Mouse (Mus musculus): ENCODE measurements around the gene Prg4. TPM values are rescaled to one million over a fixed set of nuclear protein-coding genes. Genes with fewer than 3 reads are reported as not detected.

Gene Prg4
- 0.17 and 0.52 TPM in 2 replicates for polyA plus RNA-seq (2015; fragmentation: Nextera tagmentation; extraction: Ambion mirVana)

GRCm38 (mm10) chr1:150466132-150466531 lies at the start of gene Prg4:
Gene Prg4, minus strand, starts transcription at chr1:150466165.
- no peak for ATAC-seq (ENCODE audit: low FRiP score, low read depth)
- no peaks in the 10 kb centered on the region for H3K36me3 ChIP-seq
- no peak within 1 kb of the TSS for H3K4me3 ChIP-seq
- no peaks in the 10 kb centered on the region for H3K9me3 ChIP-seq
- 93% methylated on average over 3 of the region's 3 CpGs for WGBS
- no peak within 1 kb of the TSS for H3K4me2 ChIP-seq
- no peaks in the 10 kb centered on the region for H3K4me1 ChIP-seq (replicated peaks)
- no peak within 1 kb of the TSS for H3K9ac ChIP-seq
- no peaks in the 10 kb centered on the region for H3K27me3 ChIP-seq
- no peak within 1 kb of the TSS for H3K27ac ChIP-seq (replicated peaks)

GRCm38 (mm10) chr1:150513041-150513440 lies 47.1 kb upstream of the Prg4 start:
- no peak for ATAC-seq (ENCODE audit: low FRiP score, low read depth)
- H3K9me3 ChIP-seq, result no peaks in the 10 kb centered on the region
- no peaks in the 10 kb centered on the region for H3K4me1 ChIP-seq (replicated peaks)
- H3K4me2 ChIP-seq, result no peak overlapping the region
- no peaks in the 10 kb centered on the region for H3K36me3 ChIP-seq
- no peak overlapping the region for H3K4me3 ChIP-seq
- H3K9ac ChIP-seq, result no peak overlapping the region
- no peaks in the 10 kb centered on the region for H3K27me3 ChIP-seq
- WGBS, result 94% methylated on average over 2 of the region's 2 CpGs
- no peak overlapping the region for H3K27ac ChIP-seq (replicated peaks)

- no peak overlapping the region for H3K4me2 ChIP-seq
- no peak for ATAC-seq (ENCODE audit: low FRiP score, low read depth)
- no peak overlapping the region for H3K27ac ChIP-seq (replicated peaks)
- no peaks in the 10 kb centered on the region for H3K4me1 ChIP-seq (replicated peaks)
- no peaks in the 10 kb centered on the region for H3K27me3 ChIP-seq
- H3K4me3 ChIP-seq, result no peak overlapping the region
- no peak overlapping the region for H3K9ac ChIP-seq
- WGBS, result 68% methylated on average over 2 of the region's 2 CpGs
- no peaks in the 10 kb centered on the region for H3K36me3 ChIP-seq
- H3K9me3 ChIP-seq, result no peaks in the 10 kb centered on the region
These were observed 39.8 kb upstream of the Prg4 start for GRCm38 (mm10) chr1:150505794-150506193.

- H3K4me2 ChIP-seq, result no peak overlapping the region
- H3K27ac ChIP-seq (replicated peaks), result no peak overlapping the region
- ATAC-seq (ENCODE audit: low FRiP score, low read depth), result no peak
- no peaks in the 10 kb centered on the region for H3K27me3 ChIP-seq
- no peaks in the 10 kb centered on the region for H3K9me3 ChIP-seq
- H3K36me3 ChIP-seq, result no peaks in the 10 kb centered on the region
- WGBS, result 83% methylated on average over 4 of the region's 4 CpGs
- H3K4me1 ChIP-seq (replicated peaks), result no peaks in the 10 kb centered on the region
- no peak overlapping the region for H3K9ac ChIP-seq
- H3K4me3 ChIP-seq, result no peak overlapping the region
These were observed 37.4 kb upstream of the Prg4 start for GRCm38 (mm10) chr1:150503321-150503720.

- no peak for ATAC-seq (ENCODE audit: low FRiP score, low read depth)
- 85% methylated on average over 2 of the region's 2 CpGs for WGBS
- Histone ChIP-seq H3K9me3 (no peaks in the 10 kb centered on the region), H3K4me1 (replicated peaks) (no peaks in the 10 kb centered on the region), H3K9ac (no peak overlapping the region), H3K27me3 (no peaks in the 10 kb centered on the region), H3K27ac (replicated peaks) (no peak overlapping the region), H3K4me3 (no peak overlapping the region), H3K4me2 (no peak overlapping the region), H3K36me3 (no peaks in the 10 kb centered on the region)
These were observed 32.2 kb upstream of the Prg4 start for GRCm38 (mm10) chr1:150498177-150498576.

GRCm38 (mm10) chr1:150497690-150498089 lies 31.7 kb upstream of the Prg4 start:
- Histone ChIP-seq H3K4me1 (replicated peaks) (no peaks in the 10 kb centered on the region), H3K9ac (no peak overlapping the region), H3K27ac (replicated peaks) (no peak overlapping the region), H3K4me2 (no peak overlapping the region), H3K9me3 (no peaks in the 10 kb centered on the region), H3K4me3 (no peak overlapping the region), H3K36me3 (no peaks in the 10 kb centered on the region), H3K27me3 (no peaks in the 10 kb centered on the region)
- WGBS, result 70% methylated on average over 2 of the region's 2 CpGs
- ATAC-seq (ENCODE audit: low FRiP score, low read depth), result no peak

- H3K9me3 ChIP-seq, result no peaks in the 10 kb centered on the region
- H3K27ac ChIP-seq (replicated peaks), result no peak overlapping the region
- H3K4me3 ChIP-seq, result no peak overlapping the region
- H3K4me1 ChIP-seq (replicated peaks), result no peaks in the 10 kb centered on the region
- no peak overlapping the region for H3K9ac ChIP-seq
- no peaks in the 10 kb centered on the region for H3K27me3 ChIP-seq
- no peak overlapping the region for H3K4me2 ChIP-seq
- 83% methylated on average over 6 of the region's 6 CpGs for WGBS
- ATAC-seq (ENCODE audit: low FRiP score, low read depth), result no peak
- no peaks in the 10 kb centered on the region for H3K36me3 ChIP-seq
These were observed 30.8 kb upstream of the Prg4 start for GRCm38 (mm10) chr1:150496626-150497302.

GRCm38 (mm10) chr1:150489148-150489547 lies 23.2 kb upstream of the Prg4 start:
- no peak overlapping the region for H3K4me3 ChIP-seq
- 94% methylated on average over 2 of the region's 2 CpGs for WGBS
- no peaks in the 10 kb centered on the region for H3K27me3 ChIP-seq
- H3K4me2 ChIP-seq, result no peak overlapping the region
- H3K9me3 ChIP-seq, result no peaks in the 10 kb centered on the region
- H3K4me1 ChIP-seq (replicated peaks), result no peaks in the 10 kb centered on the region
- no peak for ATAC-seq (ENCODE audit: low FRiP score, low read depth)
- H3K9ac ChIP-seq, result no peak overlapping the region
- no peak overlapping the region for H3K27ac ChIP-seq (replicated peaks)
- H3K36me3 ChIP-seq, result no peaks in the 10 kb centered on the region

- Histone ChIP-seq H3K27me3 (no peaks in the 10 kb centered on the region), H3K4me3 (no peak overlapping the region), H3K9me3 (no peaks in the 10 kb centered on the region), H3K4me2 (no peak overlapping the region), H3K4me1 (replicated peaks) (no peaks in the 10 kb centered on the region), H3K27ac (replicated peaks) (no peak overlapping the region), H3K9ac (no peak overlapping the region), H3K36me3 (no peaks in the 10 kb centered on the region)
- no peak for ATAC-seq (ENCODE audit: low FRiP score, low read depth)
- 83% methylated on average over 5 of the region's 5 CpGs for WGBS
These were observed 14.7 kb upstream of the Prg4 start for GRCm38 (mm10) chr1:150480674-150481073.

GRCm38 (mm10) chr1:150472525-150472924 lies 6.6 kb upstream of the Prg4 start:
- no peak for ATAC-seq (ENCODE audit: low FRiP score, low read depth)
- no peaks in the 10 kb centered on the region for H3K9me3 ChIP-seq
- H3K4me2 ChIP-seq, result no peak overlapping the region
- 75% methylated on average over 7 of the region's 7 CpGs for WGBS
- no peak overlapping the region for H3K27ac ChIP-seq (replicated peaks)
- H3K4me1 ChIP-seq (replicated peaks), result no peaks in the 10 kb centered on the region
- no peaks in the 10 kb centered on the region for H3K27me3 ChIP-seq
- no peak overlapping the region for H3K9ac ChIP-seq
- H3K36me3 ChIP-seq, result no peaks in the 10 kb centered on the region
- H3K4me3 ChIP-seq, result no peak overlapping the region

- Histone ChIP-seq H3K4me2 (no peak overlapping the region), H3K27ac (replicated peaks) (no peak overlapping the region), H3K9ac (no peak overlapping the region), H3K27me3 (no peaks in the 10 kb centered on the region), H3K4me1 (replicated peaks) (no peaks in the 10 kb centered on the region), H3K9me3 (no peaks in the 10 kb centered on the region), H3K4me3 (no peak overlapping the region), H3K36me3 (no peaks in the 10 kb centered on the region)
- no peak for ATAC-seq (ENCODE audit: low FRiP score, low read depth)
- 93% methylated on average over 3 of the region's 3 CpGs for WGBS
These were observed 4.0 kb upstream of the Prg4 start for GRCm38 (mm10) chr1:150469992-150470391.

GRCm38 (mm10) chr1:150465364-150465763 lies 601 bp downstream of the Prg4 start:
- Histone ChIP-seq H3K4me1 (replicated peaks) (no peaks in the 10 kb centered on the region), H3K9me3 (no peaks in the 10 kb centered on the region), H3K9ac (no peak overlapping the region), H3K27me3 (no peaks in the 10 kb centered on the region), H3K27ac (replicated peaks) (no peak overlapping the region), H3K4me2 (no peak overlapping the region), H3K4me3 (no peak overlapping the region), H3K36me3 (no peaks in the 10 kb centered on the region)
- ATAC-seq (ENCODE audit: low FRiP score, low read depth), result no peak
- WGBS, result 89% methylated on average over 10 of the region's 10 CpGs

- H3K27me3 ChIP-seq, result no peaks in the 10 kb centered on the region
- H3K36me3 ChIP-seq, result no peaks in the 10 kb centered on the region
- no peak overlapping the region for H3K4me2 ChIP-seq
- H3K4me3 ChIP-seq, result no peak overlapping the region
- no peak overlapping the region for H3K9ac ChIP-seq
- no peaks in the 10 kb centered on the region for H3K4me1 ChIP-seq (replicated peaks)
- ATAC-seq (ENCODE audit: low FRiP score, low read depth), result no peak
- no peaks in the 10 kb centered on the region for H3K9me3 ChIP-seq
- WGBS, result 92% methylated on average over 4 of the region's 4 CpGs
- no peak overlapping the region for H3K27ac ChIP-seq (replicated peaks)
These were observed 2.3 kb downstream of the Prg4 start for GRCm38 (mm10) chr1:150463691-150464090.
